Mouse (Mus musculus) heart, postnatal 4 days (tissue): ENCODE results near the gene Akap7. TPM values are rescaled to one million over a fixed set of nuclear protein-coding genes. Genes with fewer than 3 reads are reported as not detected.

Experiments
- DNase-seq: peaks from one replicate; pipeline ENCODE4 v3.0.0; 2021
- total RNA-seq, 2 experiments: library from RNA; stranded (reverse); gene quantifications; 2 replicates each; pipeline ENCODE4 v1.2.3; 2021

Akap7 gene
- total RNA-seq, 2 experiments from 2014 or later, result 48.1 to 52.5 TPM

GRCm38 (mm10) chr10:25253474-25253873 is 54.2 kb downstream of the Akap7 start:
- DNase-seq, result no peak

- no peak for DNase-seq
Observed at GRCm38 (mm10) chr10:25253006-25253405, 54.7 kb downstream of the Akap7 start.

GRCm38 (mm10) chr10:25250108-25250507 is 57.6 kb downstream of the Akap7 start:
- peak; percentile 79 for DNase-seq

GRCm38 (mm10) chr10:25246173-25246572 is 61.5 kb downstream of the Akap7 start:
- DNase-seq, result no peak

GRCm38 (mm10) chr10:25239156-25239555 is 68.5 kb downstream of the Akap7 start:
- DNase-seq, result peak; percentile 39

GRCm38 (mm10) chr10:25234080-25234479 is 73.6 kb downstream of the Akap7 start:
- DNase-seq, result no peak

- no peak for DNase-seq
Observed at GRCm38 (mm10) chr10:25232700-25233099, 75.0 kb downstream of the Akap7 start.

GRCm38 (mm10) chr10:25231358-25231757 is 76.3 kb downstream of the Akap7 start:
- no peak for DNase-seq

GRCm38 (mm10) chr10:25224371-25224770 is 83.3 kb downstream of the Akap7 start:
- DNase-seq, result no peak

GRCm38 (mm10) chr10:25220754-25221153 is 86.9 kb downstream of the Akap7 start:
- no peak for DNase-seq

GRCm38 (mm10) chr10:25219901-25220495 is 87.7 kb downstream of the Akap7 start:
- DNase-seq, result no peak

- DNase-seq, result peak; percentile 75
Observed at GRCm38 (mm10) chr10:25219220-25219628, 88.4 kb downstream of the Akap7 start.

- no peak for DNase-seq
Observed at GRCm38 (mm10) chr10:25218746-25219145, 88.9 kb downstream of the Akap7 start.

- no peak for DNase-seq
Observed at GRCm38 (mm10) chr10:25215977-25216376, 91.7 kb downstream of the Akap7 start.

GRCm38 (mm10) chr10:25213716-25214115 is 94.0 kb downstream of the Akap7 start:
- DNase-seq, result no peak

GRCm38 (mm10) chr10:25208619-25209018 is 99.1 kb downstream of the Akap7 start:
- DNase-seq, result no peak

GRCm38 (mm10) chr10:25207866-25208265 is 99.8 kb downstream of the Akap7 start:
- no peak for DNase-seq

- no peak for DNase-seq
Observed at GRCm38 (mm10) chr10:25200691-25201090, 107.0 kb downstream of the Akap7 start.

GRCm38 (mm10) chr10:25199510-25200353 is 107.9 kb downstream of the Akap7 start:
- DNase-seq, result peak; percentile 62

GRCm38 (mm10) chr10:25198575-25198974 is 109.1 kb downstream of the Akap7 start:
- no peak for DNase-seq

GRCm38 (mm10) chr10:25198048-25198447 is 109.6 kb downstream of the Akap7 start:
- DNase-seq, result no peak

GRCm38 (mm10) chr10:25192180-25193073 is 115.2 kb downstream of the Akap7 start:
- DNase-seq, result no peak

- no peak for DNase-seq
Observed at GRCm38 (mm10) chr10:25191166-25191565, 116.5 kb downstream of the Akap7 start.
